Mouse (Mus musculus): ENCODE measurements at regions not wholly inside any gene's neighbourhood (a gene's known extent, or its start where the extent isn't known, plus 50 kb on each side); places are given as distances from the start of the nearest gene placed in this dataset.

GRCm38 (mm10) chr3:119575516-119575915, 208.8 kb downstream of the Ptbp2 start:
- Histone ChIP-seq H3K4me1 (ENCODE audit: control insufficient read depth in 1 of 2, insufficient read depth in 2 of 2) (no peaks in the 10 kb centered on the region), H3K27ac (ENCODE audit: insufficient read depth, low read depth) (no peak overlapping the region), H3K9me3 (replicated peaks; ENCODE audit: low read length) (peaks cover 36% of the 10 kb centered on the region), H3K4me2 (ENCODE audit: insufficient read depth, low read depth, poor library complexity, severe bottlenecking) (no peak overlapping the region), H3K27me3 (replicated peaks) (no peaks in the 10 kb centered on the region), H3K4me3 (replicated peaks in 1 of 3; ENCODE audit: low read depth in 2 of 3, low read length in 2 of 3, poor library complexity in 1 of 3) (no peak overlapping the region), H3K79me2 (replicated peaks; ENCODE audit: control insufficient read depth, extremely low read depth, insufficient read depth, poor library complexity, severe bottlenecking) (no peaks in the 10 kb centered on the region), H3K9ac (ENCODE audit: insufficient read depth, low read depth) (no peak overlapping the region), H3K36me3 (replicated peaks in 1 of 2; ENCODE audit: control insufficient read depth in 1 of 2, insufficient read depth in 1 of 2, low read length in 1 of 2) (no peaks in the 10 kb centered on the region)
- DNase-seq (ENCODE audit: extremely low read depth) = no peak
- in situ Hi-C loops (cut with MboI; ENCODE audit: low pct_ligation_motif_present, low pct_unique_long_range_greater_than_20kb, low sequenced_read_pairs) = no loop called here
- dilution Hi-C loops (cut with MboI; ENCODE audit: extremely low pct_ligation_motif_present, extremely low pct_unique_long_range_greater_than_20kb, low sequenced_read_pairs) = no loop called here
- TF ChIP-seq CHD2 (IDR thresholded peaks at IDR 0.05; ENCODE audit: low read length) (no peak), MXI1 (IDR thresholded peaks at IDR 0.05; ENCODE audit: low read depth, low read length) (no peak), MAZ (IDR thresholded peaks at IDR 0.05; ENCODE audit: low read depth, low read length) (no peak), ETS1 (conservative IDR thresholded peaks at IDR 0.05; ENCODE audit: low read depth, low read length) (no peak)

GRCm38 (mm10) chr3:119537884-119538283, 246.4 kb downstream of the Ptbp2 start:
- DNase-seq (ENCODE audit: extremely low read depth) = no peak
- no peaks in the 10 kb centered on the region for H3K79me2 ChIP-seq (replicated peaks; ENCODE audit: control insufficient read depth, extremely low read depth, insufficient read depth, poor library complexity, severe bottlenecking)
- dilution Hi-C loops (cut with MboI; ENCODE audit: extremely low pct_ligation_motif_present, extremely low pct_unique_long_range_greater_than_20kb, low sequenced_read_pairs) = no loop called here

GRCm38 (mm10) chr3:119524510-119525123, 259.6 kb downstream of the Ptbp2 start:
- TF ChIP-seq POLR2A (IDR thresholded peaks at IDR 0.05; ENCODE audit: low read depth, low read length) (no peak), KAT2A (IDR thresholded peaks at IDR 0.05; ENCODE audit: insufficient replicate concordance, low read length) (no peak), UBTF (IDR thresholded peaks at IDR 0.05; ENCODE audit: low read depth, low read length) (no peak), JUN (IDR thresholded peaks at IDR 0.05; ENCODE audit: insufficient read depth, low read depth, low read length) (no peak), RCOR1 (conservative IDR thresholded peaks at IDR 0.05; ENCODE audit: low read depth, low read length) (no peak), CHD1 (IDR thresholded peaks at IDR 0.05; ENCODE audit: low read depth, low read length) (no peak), PAX5 (IDR thresholded peaks at IDR 0.05; ENCODE audit: low read length) (no peak)

More at GRCm38 (mm10) chr3:119537884-119538283, 246.4 kb downstream of the Ptbp2 start:
- H3K4me2 ChIP-seq (ENCODE audit: insufficient read depth, low read depth, poor library complexity, severe bottlenecking) = no peak overlapping the region
- H3K4me3 ChIP-seq (replicated peaks in 1 of 3; ENCODE audit: low read depth in 2 of 3, low read length in 2 of 3, poor library complexity in 1 of 3) = no peak overlapping the region
- H3K27me3 ChIP-seq (replicated peaks) = no peaks in the 10 kb centered on the region
- H3K4me1 ChIP-seq (ENCODE audit: control insufficient read depth in 1 of 2, insufficient read depth in 2 of 2) = no peaks in the 10 kb centered on the region
- peaks cover 18% of the 10 kb centered on the region for H3K9me3 ChIP-seq (replicated peaks; ENCODE audit: low read length)
- in situ Hi-C loops (cut with MboI; ENCODE audit: low pct_ligation_motif_present, low pct_unique_long_range_greater_than_20kb, low sequenced_read_pairs) = no loop called here
- H3K9ac ChIP-seq (ENCODE audit: insufficient read depth, low read depth) = no peak overlapping the region
- H3K27ac ChIP-seq (ENCODE audit: insufficient read depth, low read depth) = no peak overlapping the region
- H3K36me3 ChIP-seq (replicated peaks in 1 of 2; ENCODE audit: control insufficient read depth in 1 of 2, insufficient read depth in 1 of 2, low read length in 1 of 2) = no peaks in the 10 kb centered on the region
- TF ChIP-seq TCF12 (IDR thresholded peaks at IDR 0.05; ENCODE audit: low read depth, low read length) (no peak), PAX5 (IDR thresholded peaks at IDR 0.05; ENCODE audit: low read length) (no peak), MEF2A (IDR thresholded peaks at IDR 0.05; ENCODE audit: borderline replicate concordance, low read depth, low read length) (no peak), IRF4 (IDR thresholded peaks at IDR 0.05; ENCODE audit: low read depth, low read length) (no peak), CHD2 (IDR thresholded peaks at IDR 0.05; ENCODE audit: low read length) (no peak), SMC3 (IDR thresholded peaks at IDR 0.05; ENCODE audit: low read depth, low read length) (no peak), EP300 (IDR thresholded peaks at IDR 0.05; ENCODE audit: low read length) (no peak), MYC (IDR thresholded peaks at IDR 0.05; ENCODE audit: low read depth, low read length) (no peak), CTCF (conservative IDR thresholded peaks at IDR 0.05 in 1 of 2, IDR thresholded peaks at IDR 0.05 in 1 of 2; ENCODE audit: low read depth in 2 of 2, low read length in 2 of 2) (no peak), POLR2AphosphoS2 (IDR thresholded peaks at IDR 0.05; ENCODE audit: low read depth, low read length) (no peak), NRF1 (IDR thresholded peaks at IDR 0.05; ENCODE audit: low read depth, low read length) (no peak)

More at GRCm38 (mm10) chr3:119524510-119525123, 259.6 kb downstream of the Ptbp2 start:
- Histone ChIP-seq H3K36me3 (replicated peaks in 1 of 2; ENCODE audit: control insufficient read depth in 1 of 2, insufficient read depth in 1 of 2, low read length in 1 of 2) (no peaks in the 10 kb centered on the region), H3K79me2 (replicated peaks; ENCODE audit: control insufficient read depth, extremely low read depth, insufficient read depth, poor library complexity, severe bottlenecking) (no peaks in the 10 kb centered on the region), H3K27ac (ENCODE audit: insufficient read depth, low read depth) (no peak overlapping the region), H3K27me3 (replicated peaks) (no peaks in the 10 kb centered on the region), H3K9me3 (replicated peaks; ENCODE audit: low read length) (peaks cover 41% of the 10 kb centered on the region), H3K9ac (ENCODE audit: insufficient read depth, low read depth) (no peak overlapping the region), H3K4me2 (ENCODE audit: insufficient read depth, low read depth, poor library complexity, severe bottlenecking) (no peak overlapping the region), H3K4me3 (replicated peaks in 1 of 3; ENCODE audit: low read depth in 2 of 3, low read length in 2 of 3, poor library complexity in 1 of 3) (no peak overlapping the region), H3K4me1 (ENCODE audit: control insufficient read depth in 1 of 2, insufficient read depth in 2 of 2) (no peaks in the 10 kb centered on the region)
- dilution Hi-C loops (cut with MboI; ENCODE audit: extremely low pct_ligation_motif_present, extremely low pct_unique_long_range_greater_than_20kb, low sequenced_read_pairs) = no loop called here
- in situ Hi-C loops (cut with MboI; ENCODE audit: low pct_ligation_motif_present, low pct_unique_long_range_greater_than_20kb, low sequenced_read_pairs) = no loop called here
- no peak for DNase-seq (ENCODE audit: extremely low read depth)
